Mouse (Mus musculus) cerebellum, postnatal 14 days (tissue): ENCODE results near the gene Arx.
A peak's percentile ranks its signal among the peaks of the same experiment; 100 is the strongest.

Experiments used
- DNase-seq, 2 experiments: peaks; one replicate each; pipeline ENCODE4 v3.0.0; 2021; ENCODE audit warnings: mixed read lengths in 2 of 2

Arx gene

GRCm38 (mm10) chrX:93286291-93286893 is at the start of gene Arx:
TSS of gene Arx (plus strand) at chrX:93286445.
- DNase-seq: peak; percentile 52 to 62

- DNase-seq: no peak
Observed at GRCm38 (mm10) chrX:93251329-93251728, 34.9 kb upstream of the Arx start.

GRCm38 (mm10) chrX:93275689-93276088 is 10.6 kb upstream of the Arx start:
- no peak for DNase-seq

GRCm38 (mm10) chrX:93279940-93280339 is 6.3 kb upstream of the Arx start:
- DNase-seq: no peak

- peak; percentile 54 to 68 for DNase-seq
Observed at GRCm38 (mm10) chrX:93281028-93281723, 5.1 kb upstream of the Arx start.

- no peak for DNase-seq
Observed at GRCm38 (mm10) chrX:93281756-93282155, 4.5 kb upstream of the Arx start.

- no peak for DNase-seq
Observed at GRCm38 (mm10) chrX:93285091-93285490, 1.2 kb upstream of the Arx start.

- no peak for DNase-seq
Observed at GRCm38 (mm10) chrX:93288339-93288738, 2.1 kb downstream of the Arx start.

GRCm38 (mm10) chrX:93289076-93289475 is 2.8 kb downstream of the Arx start:
- DNase-seq: peak in 1 of 2 experiments; percentile 6

- DNase-seq: peak in 1 of 2 experiments; percentile 4
Observed at GRCm38 (mm10) chrX:93289851-93290380, 3.7 kb downstream of the Arx start.

GRCm38 (mm10) chrX:93292031-93292430 is 5.8 kb downstream of the Arx start:
- DNase-seq: no peak

- peak in 1 of 2 experiments; percentile 4 for DNase-seq
Observed at GRCm38 (mm10) chrX:93294736-93295490, 8.7 kb downstream of the Arx start.

GRCm38 (mm10) chrX:93295819-93296218 is 9.6 kb downstream of the Arx start:
- no peak for DNase-seq

- no peak for DNase-seq
Observed at GRCm38 (mm10) chrX:93297001-93297441, 10.8 kb downstream of the Arx start.

- no peak for DNase-seq
Observed at GRCm38 (mm10) chrX:93299046-93299626, 12.9 kb downstream of the Arx start.

GRCm38 (mm10) chrX:93299771-93300170 is 13.5 kb downstream of the Arx start:
- DNase-seq: no peak

- no peak for DNase-seq
Observed at GRCm38 (mm10) chrX:93300183-93300815, 14.1 kb downstream of the Arx start.

GRCm38 (mm10) chrX:93301798-93302197 is 15.6 kb downstream of the Arx start:
- no peak for DNase-seq

- no peak for DNase-seq
Observed at GRCm38 (mm10) chrX:93305780-93306179, 19.5 kb downstream of the Arx start.

GRCm38 (mm10) chrX:93317577-93317976 is 31.3 kb downstream of the Arx start:
- no peak for DNase-seq

GRCm38 (mm10) chrX:93319979-93320378 is 33.7 kb downstream of the Arx start:
- no peak for DNase-seq

- no peak for DNase-seq
Observed at GRCm38 (mm10) chrX:93321336-93321735, 35.1 kb downstream of the Arx start.
